Mouse (Mus musculus) c-Kit-negative CD71-positive TER-119-positive erythroid progenitor cells, embryonic 14.5 days (primary cell): ENCODE data around the gene Fbxl16.
A peak's percentile ranks its signal among the peaks of the same experiment; 100 is the strongest.
"Not testable (repeated sequence)": the region's sequence is repeated elsewhere in the genome, so short reads cannot be mapped to it uniquely, and the experiment has no call there.

ENCODE experiments used
- DNase-seq: peaks from one replicate; pipeline ENCODE4 v3.0.0-alpha.2; 2013; ENCODE audit warnings: low read depth, low spot score

Gene Fbxl16

DNA sequence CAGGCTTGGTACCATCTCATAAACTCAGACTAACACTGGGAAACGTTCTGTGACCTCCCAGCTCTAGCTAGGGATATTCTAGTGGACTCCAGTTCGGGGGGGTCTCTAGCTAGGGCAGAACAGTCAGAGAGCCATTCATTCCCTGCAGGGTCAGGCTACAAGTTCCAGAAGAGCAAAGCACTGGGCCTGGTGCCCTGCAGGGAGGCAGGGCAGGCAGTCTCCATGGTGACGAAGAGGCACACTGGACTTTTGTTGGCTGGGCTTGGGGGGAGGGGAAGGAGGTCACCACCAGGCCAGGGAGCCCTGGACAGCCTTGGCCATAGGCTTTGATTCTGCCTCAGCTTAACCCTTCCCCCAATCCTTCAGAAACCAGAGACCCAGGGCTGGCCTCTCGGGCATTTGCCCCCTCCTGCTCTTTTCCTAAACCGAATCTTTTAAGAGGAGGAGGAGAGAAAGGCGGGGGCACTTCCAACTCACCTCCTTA, 13.2 kb upstream of the Fbxl16 start, which contains the start of gene AC134908.4:
TSS of gene AC134908.4 (minus strand) at position 51 of the 484 bp plus-strand sequence.
- no peak for DNase-seq

DNA sequence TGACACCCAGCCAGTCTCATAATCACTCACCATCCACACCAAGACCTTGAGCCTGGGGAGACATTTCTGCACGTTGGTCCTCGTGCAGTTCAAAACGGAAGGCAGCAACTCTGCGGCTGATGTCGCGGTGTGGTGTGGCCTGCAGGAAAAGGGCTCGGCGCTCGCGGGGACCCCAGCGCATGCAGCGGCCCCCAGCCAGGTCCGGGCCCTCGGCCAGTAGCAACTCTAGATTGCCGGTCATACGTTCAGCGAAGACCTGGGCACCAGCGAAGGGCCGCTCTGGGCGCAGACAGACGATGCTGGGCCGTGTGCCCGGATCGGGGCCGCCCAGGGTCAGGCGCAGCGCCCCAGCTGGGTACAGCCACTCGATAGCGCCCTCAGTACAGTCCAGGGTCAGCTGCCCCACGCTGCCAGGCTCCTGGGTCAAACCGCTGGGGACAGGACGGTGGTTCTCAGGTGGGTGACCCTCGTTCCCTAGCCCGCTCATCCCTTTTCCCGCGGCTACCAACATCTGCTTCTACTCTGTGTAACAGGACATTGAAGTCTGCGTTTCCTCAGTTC, 12.6 kb upstream of the Fbxl16 start:
- DNase-seq = no peak

GRCm38 (mm10) chr17:25796951-25797369, 11.9 kb upstream of the Fbxl16 start, which contains the start of gene Metrn:
Gene Metrn, minus strand, starts transcription at chr17:25797136.
- DNase-seq = peak; percentile 56

GRCm38 (mm10) chr17:25801029-25801428, 7.9 kb upstream of the Fbxl16 start:
- DNase-seq = peak; percentile 44

GRCm38 (mm10) chr17:25802825-25803517, 5.9 kb upstream of the Fbxl16 start:
- no peak for DNase-seq

DNA sequence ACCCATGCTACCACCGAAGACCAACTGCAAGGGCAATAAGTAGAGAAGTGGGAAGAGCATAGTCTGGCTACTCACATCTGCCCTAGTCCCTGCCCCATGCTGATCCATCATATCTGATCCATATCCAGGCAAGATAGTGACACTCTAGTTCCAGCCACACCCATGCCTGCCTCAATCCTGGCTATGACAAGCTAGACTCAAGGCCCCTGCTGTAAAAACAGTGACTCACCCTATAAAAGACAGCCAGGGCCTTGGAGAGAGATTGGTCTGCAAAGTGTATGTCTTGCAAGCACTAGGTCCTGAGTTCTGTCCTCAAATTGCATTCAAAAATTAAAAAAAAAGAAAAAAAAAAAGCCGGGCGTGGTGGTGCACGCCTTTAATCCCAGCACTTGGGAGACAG, 2.4 kb upstream of the Fbxl16 start:
- no peak for DNase-seq

- DNase-seq = not testable (repeated sequence)
Observed at GRCm38 (mm10) chr17:25807452-25807851, 1.4 kb upstream of the Fbxl16 start.

DNA sequence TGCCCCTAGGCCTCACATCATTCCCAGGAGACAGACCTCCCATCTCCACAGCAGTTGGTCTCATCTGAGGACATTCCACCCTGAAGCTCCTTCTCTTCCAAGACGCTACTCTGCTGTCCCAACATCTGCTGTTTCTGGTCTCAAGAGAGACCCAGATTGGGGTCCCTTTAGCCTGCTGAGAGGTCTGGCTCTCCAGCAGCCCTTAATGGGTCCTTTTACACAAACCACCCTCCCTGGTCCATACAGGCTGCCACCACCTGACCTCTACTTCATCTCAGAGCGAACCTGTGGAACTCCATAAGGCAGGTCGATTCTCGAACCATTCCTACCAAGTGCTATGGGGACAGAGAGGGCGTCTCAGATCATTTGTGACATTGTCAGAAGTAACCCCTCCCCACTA, 857 bp upstream of the Fbxl16 start:
- DNase-seq = no peak

GRCm38 (mm10) chr17:25809606-25810340, 888 bp downstream of the Fbxl16 start:
- no peak for DNase-seq

- DNase-seq = no peak
Observed at GRCm38 (mm10) chr17:25810890-25811289, 2.0 kb downstream of the Fbxl16 start.

DNA sequence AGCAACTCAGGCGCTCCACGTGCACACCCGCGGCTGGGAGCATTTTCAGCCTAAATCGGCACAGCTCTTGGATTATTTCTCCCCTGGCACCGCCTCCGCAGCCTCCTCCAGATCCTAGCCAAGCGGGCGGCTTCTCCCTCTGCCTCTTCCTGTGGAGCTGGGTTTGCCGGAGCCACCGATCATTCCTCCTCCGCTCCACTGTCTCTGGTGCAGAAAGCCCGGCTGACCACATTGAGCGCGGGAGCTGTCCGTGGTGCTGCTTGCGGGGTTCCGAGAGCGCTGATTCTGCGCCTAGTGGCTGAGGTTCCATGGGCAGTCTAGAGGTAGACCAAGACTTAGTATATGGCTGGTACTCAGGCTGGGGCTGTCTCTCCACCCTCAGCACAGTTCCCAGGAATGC, 4.6 kb downstream of the Fbxl16 start:
- no peak for DNase-seq

DNA sequence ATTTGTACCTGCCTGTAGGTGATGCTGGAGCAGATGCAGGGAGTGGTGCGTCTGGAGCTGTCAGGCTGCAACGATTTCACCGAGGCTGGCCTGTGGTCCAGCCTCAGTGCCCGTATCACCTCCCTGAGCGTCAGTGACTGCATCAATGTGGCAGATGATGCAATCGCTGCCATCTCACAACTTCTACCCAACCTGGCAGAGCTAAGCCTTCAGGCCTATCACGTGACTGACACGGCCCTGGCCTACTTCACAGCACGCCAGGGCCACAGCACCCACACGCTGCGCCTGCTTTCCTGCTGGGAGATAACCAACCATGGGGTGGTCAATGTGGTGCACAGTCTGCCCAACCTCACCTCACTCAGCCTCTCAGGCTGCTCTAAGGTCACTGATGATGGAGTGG, 8.8 kb downstream of the Fbxl16 start:
- DNase-seq = no peak

DNA sequence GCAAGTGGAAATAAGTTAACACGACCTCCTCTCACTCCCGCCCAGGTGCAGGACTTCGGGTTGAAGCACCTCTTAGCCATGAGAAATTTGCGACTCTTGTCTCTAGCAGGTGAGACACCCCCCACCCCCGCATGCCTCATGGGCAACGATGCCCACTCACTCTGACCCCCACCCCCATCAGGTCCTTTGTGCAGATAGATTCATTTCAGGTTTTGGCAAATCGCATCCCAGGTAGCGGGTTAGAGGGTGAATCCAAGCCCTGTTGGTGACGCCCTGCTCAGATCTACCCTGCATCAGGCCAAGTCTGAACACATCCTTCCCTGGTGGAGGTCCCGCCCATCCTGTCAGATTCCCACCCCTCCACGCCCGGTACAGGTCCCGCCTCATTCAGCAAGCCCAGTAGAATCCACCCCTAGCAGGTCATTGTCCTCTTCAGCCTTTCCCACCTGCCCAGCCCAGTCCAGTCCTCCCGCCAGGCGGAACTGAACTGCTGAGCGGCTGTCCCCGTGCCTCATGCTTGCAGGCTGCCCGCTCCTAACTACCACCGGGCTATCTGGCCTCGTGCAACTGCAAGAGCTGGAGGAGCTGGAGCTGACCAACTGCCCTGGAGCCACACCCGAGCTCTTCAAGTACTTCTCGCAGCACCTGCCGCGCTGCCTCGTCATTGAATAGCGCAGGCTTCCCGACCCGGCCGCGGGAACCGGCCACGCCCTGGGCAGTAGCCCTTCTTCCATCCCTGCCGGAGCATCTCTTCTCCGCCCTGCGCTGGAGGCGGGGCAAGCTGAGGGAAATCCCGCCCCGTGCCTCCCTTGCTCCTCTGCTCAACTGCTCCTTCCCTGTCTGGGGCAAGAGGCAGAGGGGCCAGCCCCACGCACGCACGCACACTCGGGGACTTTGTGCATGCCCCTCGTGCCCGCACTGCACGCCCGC, 10.2 kb downstream of the Fbxl16 start:
- DNase-seq = no peak

- peak; percentile 78 for DNase-seq
Observed at GRCm38 (mm10) chr17:25823452-25823851, 14.6 kb downstream of the Fbxl16 start, which contains the start of gene Wdr24. Gene Wdr24, plus strand, starts transcription at chr17:25823627.

GRCm38 (mm10) chr17:25824362-25825142, 15.7 kb downstream of the Fbxl16 start:
- DNase-seq = no peak

DNA sequence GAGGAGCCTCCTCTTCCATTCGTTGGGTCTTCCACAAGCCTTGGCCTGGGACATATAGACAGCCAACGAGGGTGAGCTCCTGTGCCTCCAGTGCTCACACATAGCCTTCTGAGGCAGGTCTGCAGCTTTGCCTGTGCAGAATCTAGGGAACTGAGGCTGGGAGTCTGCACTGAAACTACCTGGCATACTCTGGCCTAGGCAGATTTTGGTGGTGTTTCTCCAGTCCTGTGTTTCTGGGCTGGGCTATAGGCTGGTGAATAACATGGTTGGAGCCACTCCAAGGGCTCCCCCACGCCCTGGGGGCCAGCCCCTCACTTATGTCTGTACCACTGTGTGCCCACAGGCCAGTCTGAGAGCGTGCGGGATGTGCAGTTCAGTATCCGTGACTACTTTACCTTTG, 16.4 kb downstream of the Fbxl16 start:
- no peak for DNase-seq

DNA sequence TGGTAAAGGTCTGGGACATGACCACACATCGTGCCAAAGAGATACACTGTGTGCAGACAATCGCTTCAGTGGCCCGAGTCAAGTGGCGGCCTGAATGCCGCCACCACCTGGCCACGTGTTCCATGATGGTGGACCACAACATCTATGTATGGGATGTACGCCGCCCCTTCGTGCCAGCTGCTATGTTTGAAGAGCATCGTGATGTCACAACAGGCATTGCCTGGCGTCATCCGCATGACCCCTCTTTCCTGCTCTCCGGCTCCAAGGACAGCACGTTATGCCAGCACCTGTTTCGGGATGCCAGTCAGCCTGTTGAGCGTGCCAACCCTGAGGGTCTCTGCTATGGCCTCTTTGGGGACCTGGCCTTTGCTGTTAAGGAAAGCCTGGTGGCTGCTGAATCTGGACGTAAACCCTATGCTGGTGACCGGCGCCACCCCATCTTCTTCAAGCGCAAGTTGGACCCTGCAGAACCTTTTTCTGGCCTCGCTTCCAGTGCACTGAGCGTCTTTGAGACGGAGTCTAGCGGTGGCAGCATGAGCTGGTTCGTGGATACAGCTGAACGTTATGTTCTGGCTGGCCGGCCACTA, 17.2 kb downstream of the Fbxl16 start:
- no peak for DNase-seq

DNA sequence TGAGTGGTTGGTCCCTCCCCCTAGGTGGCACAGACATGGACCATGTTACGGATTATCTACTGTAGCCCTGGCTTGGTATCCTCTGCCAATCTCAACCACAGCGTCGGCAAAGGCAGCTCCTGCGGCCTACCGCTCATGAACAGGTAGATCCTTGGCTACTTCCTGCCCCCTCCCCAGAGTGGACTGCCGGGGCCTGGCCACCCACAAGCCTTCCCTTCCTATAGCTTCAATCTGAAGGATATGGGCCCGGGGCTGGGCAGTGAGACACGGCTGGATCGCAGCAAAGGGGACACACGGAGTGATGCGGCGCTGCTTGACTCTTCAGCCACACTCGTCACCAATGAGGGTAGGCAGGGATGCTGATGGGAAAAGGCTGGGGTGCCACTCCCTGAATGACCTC, 18.1 kb downstream of the Fbxl16 start:
- no peak for DNase-seq

DNA sequence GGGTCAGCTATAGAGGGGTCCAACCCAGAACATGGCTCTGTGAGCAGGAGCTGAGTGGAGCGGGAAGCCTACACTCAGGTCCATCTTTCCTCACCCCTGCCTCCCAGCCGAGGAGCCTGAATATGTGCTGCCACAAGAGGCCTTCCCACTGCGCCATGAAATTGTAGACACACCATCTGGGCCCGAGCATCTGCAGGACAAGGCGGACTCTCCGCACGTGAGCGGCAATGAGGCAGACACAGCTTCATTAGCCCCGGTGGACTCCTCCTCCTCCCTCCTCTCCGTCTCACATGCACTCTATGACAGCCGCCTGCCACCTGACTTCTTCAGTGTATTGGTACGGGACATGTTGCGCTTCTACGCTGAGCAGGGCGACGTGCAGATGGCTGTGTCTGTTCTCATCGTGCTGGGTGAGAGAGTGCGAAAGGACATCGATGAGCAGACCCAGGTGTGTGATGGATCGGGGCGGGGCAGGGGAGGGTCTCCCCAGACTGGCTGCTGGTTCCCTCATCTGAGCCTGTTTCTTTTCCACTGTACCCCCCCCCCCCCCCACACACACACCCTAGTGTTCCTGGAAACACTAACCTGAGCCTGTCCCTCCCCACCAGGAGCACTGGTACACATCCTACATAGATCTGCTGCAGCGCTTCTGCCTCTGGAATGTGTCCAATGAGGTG, 18.8 kb downstream of the Fbxl16 start:
- DNase-seq = no peak

DNA sequence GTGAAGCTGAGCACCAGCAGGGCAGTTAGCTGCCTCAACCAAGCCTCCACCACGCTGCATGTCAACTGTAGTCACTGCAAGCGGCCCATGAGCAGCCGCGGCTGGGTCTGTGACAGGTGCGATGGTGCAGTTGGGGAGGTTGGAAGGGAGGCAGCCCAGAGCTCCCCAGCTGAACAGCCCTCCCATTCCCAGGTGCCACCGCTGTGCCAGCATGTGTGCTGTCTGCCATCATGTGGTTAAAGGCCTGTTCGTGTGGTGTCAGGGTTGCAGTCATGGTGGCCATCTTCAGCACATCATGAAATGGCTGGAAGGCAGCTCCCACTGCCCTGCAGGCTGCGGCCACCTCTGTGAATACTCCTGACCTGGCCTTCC, 19.3 kb downstream of the Fbxl16 start:
- no peak for DNase-seq
